9 mouse cellular contexts compared by ENCODE assay signal in the genomic region with DNA sequence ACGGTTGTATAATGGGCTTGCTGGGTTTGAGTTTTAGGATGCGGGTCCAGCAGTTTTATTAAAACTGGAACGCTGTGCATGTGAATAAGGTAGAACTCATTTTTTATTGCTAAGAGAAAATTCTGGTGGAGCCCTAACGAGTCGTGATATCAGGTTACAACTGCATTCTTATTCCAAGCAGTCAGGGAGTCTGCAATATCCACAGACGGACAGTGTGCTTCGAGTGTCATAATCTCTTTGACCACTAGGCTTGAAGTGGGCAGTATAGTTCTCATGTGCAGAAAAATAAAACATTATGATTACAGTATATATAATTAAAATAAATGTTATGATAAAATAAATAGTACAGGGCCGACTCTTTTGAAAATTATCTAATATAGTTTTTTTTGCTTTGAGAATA. TPM values are rescaled to one million over a fixed set of nuclear protein-coding genes. Genes with fewer than 3 reads are reported as not detected.
DNase-seq lines count a peak whose midpoint lies in the region; ATAC-seq lines count a peak whose summit lies in the region.
"Had no signal": no experiment of that assay in that cellular context is flagged by ENCODE, and none has a peak within 500 bp of the region (broad histone marks: within the 10 kb centered on the region; RNA-seq: fewer than 3 reads in every experiment).

No protein-coding gene starts in this region.

- H3K9me3 ChIP-seq in megakaryocyte, embryonic 14.5 days: no peaks in the 10 kb centered on the region
- no peaks in the 10 kb centered on the region for H3K9me3 ChIP-seq in embryonic facial prominence, embryonic 14.5 days (ENCODE audit: control insufficient read depth, low read length)
- H3K9me3 ChIP-seq: liver, embryonic 15.5 days had no signal

- peaks cover 37% of the 10 kb centered on the region for H3K4me1 ChIP-seq in megakaryocyte, embryonic 14.5 days
- peaks cover 3% of the 10 kb centered on the region; the same call in 1 of the 2 replicates for H3K4me1 ChIP-seq in embryonic facial prominence, embryonic 14.5 days (ENCODE audit: control insufficient read depth, insufficient read depth, low read length)

- 13% methylated on average over 8 of the region's 8 CpGs for WGBS in embryonic facial prominence, embryonic 14.5 days

- no peaks in the 10 kb centered on the region for H3K27me3 ChIP-seq in megakaryocyte, embryonic 14.5 days (replicated peaks)
- H3K27me3 ChIP-seq in embryonic facial prominence, embryonic 14.5 days (replicated peaks; ENCODE audit: control insufficient read depth, insufficient read depth, low read length): no peaks in the 10 kb centered on the region

- DNase-seq in adrenal gland, postnatal 14 days: peak; percentile 52
- no peak for DNase-seq in adrenal gland, adult 2 months
- DNase-seq in embryonic facial prominence, embryonic 14.5 days (ENCODE audit: low spot score): peak; percentile 83
- peak; percentile 74 for DNase-seq in lung, postnatal 36 days
- no peak for DNase-seq in spleen, postnatal 4 days (ENCODE audit: low spot score in 2 of 2)

- H3K4me3 ChIP-seq in megakaryocyte, embryonic 14.5 days (replicated peaks): peak overlapping the region; percentile 69
- no peak overlapping the region for H3K4me3 ChIP-seq in embryonic facial prominence, embryonic 14.5 days (ENCODE audit: low read depth, low read length)
- H3K4me3 ChIP-seq: liver, embryonic 15.5 days had no signal

- no peaks in the 10 kb centered on the region for H3K36me3 ChIP-seq in megakaryocyte, embryonic 14.5 days (replicated peaks; ENCODE audit: low read length)
- no peaks in the 10 kb centered on the region for H3K36me3 ChIP-seq in embryonic facial prominence, embryonic 14.5 days (ENCODE audit: control insufficient read depth, insufficient read depth, low read length)
- H3K36me3 ChIP-seq: liver, embryonic 15.5 days had no signal

- no peak for ATAC-seq in megakaryocyte, adult 5-6 weeks (ENCODE audit: poor library complexity, severe bottlenecking)
- no peak for ATAC-seq in embryonic facial prominence, embryonic 14.5 days (ENCODE audit: low read depth)
- ATAC-seq in activated CD4-positive, CD25-positive, alpha-beta regulatory T cell, adult 4 months: no peak

- no peak overlapping the region for H3K27ac ChIP-seq in embryonic facial prominence, embryonic 14.5 days (replicated peaks; ENCODE audit: low read depth, low read length)
- H3K27ac ChIP-seq: liver, embryonic 15.5 days had no signal

- H3K9ac ChIP-seq in embryonic facial prominence, embryonic 14.5 days (ENCODE audit: low read depth, low read length): no peak overlapping the region
- H3K9ac ChIP-seq: liver, embryonic 15.5 days had no signal

- peak overlapping the region; percentile 94 for H3K4me2 ChIP-seq in embryonic facial prominence, embryonic 14.5 days (ENCODE audit: low read depth, low read length)
- H3K4me2 ChIP-seq: liver, embryonic 15.5 days had no signal

RNA-seq across cellular contexts. Expression of gene Hivep2, which starts 3.1 kb away (rescaled TPM):
- total RNA-seq in adrenal gland, postnatal 14 days (2021): 27.2 and 31.2 TPM in 2 replicates
- 10 to 100 TPM; 27.9 to 46.0 TPM for total RNA-seq in adrenal gland, adult 2 months (2021)
- polyA plus RNA-seq in adrenal gland, adult 2 months (2012; rRNA removed): 4.8 and 5.5 TPM in 2 replicates
- polyA plus RNA-seq in megakaryocyte, embryonic 14.5 days (2012; ENCODE audit: insufficient read depth, low replicate concordance): 0.47 and 0.75 TPM in 2 replicates
- total RNA-seq in megakaryocyte, adult 5-6 weeks (2015): 3.4 and 5.2 TPM in 2 replicates
- total RNA-seq in megakaryocyte, adult 5-6 weeks (2017): 1.7 and 2.0 TPM in 2 replicates
- 14.8 and 15.6 TPM in 2 replicates for polyA plus RNA-seq in embryonic facial prominence, embryonic 14.5 days (2014; fragmentation: Nextera tagmentation; extraction: Ambion mirVana)
- polyA plus RNA-seq in activated CD4-positive, CD25-positive, alpha-beta regulatory T cell, adult 4 months (2017; shearing (Covaris generic)): 10 to 100 TPM; 21.7 to 27.0 TPM

Comparison
In these comparisons a context has a peak if more than half of its experiments do, and no peak if none do; other contexts are left out.
1. DNase-seq: peak in adrenal gland, postnatal 14 days (single experiment), embryonic facial prominence, embryonic 14.5 days (single experiment) and lung, postnatal 36 days (single experiment); none in adrenal gland, adult 2 months (single experiment) and spleen, postnatal 4 days (0 of 2).